Mouse (Mus musculus) brown adipose tissue, adult 24 weeks (tissue): ENCODE measurements around the gene Ccdc38. TPM values are rescaled to one million over a fixed set of nuclear protein-coding genes. Genes with fewer than 3 reads are reported as not detected.

Experiments
- H3K27ac ChIP-seq: fragments of 200-500 bp; replicated peaks from 2 replicates; pipeline ENCODE4 v1.5.1; 2012; ENCODE audit warnings: low read depth, mild to moderate bottlenecking, low read length
- H3K4me1 ChIP-seq: fragments of 200-500 bp; 2 replicates; pipeline ENCODE4 v1.6.1; 2012; ENCODE audit warnings: low read length, mixed read lengths; ENCODE audit not compliant: control insufficient read depth, insufficient read depth, insufficient read length
- H3K4me3 ChIP-seq: fragments of 200-500 bp; 2 replicates; pipeline ENCODE4 v1.5.1; 2012; ENCODE audit warnings: low read depth, mild to moderate bottlenecking, low read length, moderate library complexity; ENCODE audit not compliant: insufficient read depth
- polyA plus RNA-seq: library from polyadenylated mRNA; stranded (reverse); fragments of >200 nt; gene quantifications from 2 replicates; pipeline ENCODE4 v1.2.4, GENCODE M21; 2012; ENCODE audit not compliant: missing spikeins, insufficient read depth, insufficient read length

The Ccdc38 gene
- polyA plus RNA-seq, 1 experiment, result not detected

- Histone ChIP-seq H3K4me3 (peak overlapping the region; percentile 32; the same call in 1 of the 2 replicates), H3K27ac (no peak overlapping the region), H3K4me1 (no peaks in the 10 kb centered on the region)
Observed at GRCm38 (mm10) chr10:93611419-93612007, 71.1 kb downstream of the Ccdc38 start.

- Histone ChIP-seq H3K27ac (no peak overlapping the region), H3K4me3 (no peak overlapping the region), H3K4me1 (no peaks in the 10 kb centered on the region)
Observed at GRCm38 (mm10) chr10:93614850-93615249, 74.4 kb downstream of the Ccdc38 start.

- Histone ChIP-seq H3K4me3 (no peak overlapping the region), H3K4me1 (no peaks in the 10 kb centered on the region), H3K27ac (no peak overlapping the region)
Observed at GRCm38 (mm10) chr10:93620438-93621179, 80.2 kb downstream of the Ccdc38 start.

- Histone ChIP-seq H3K4me1 (no peaks in the 10 kb centered on the region), H3K27ac (no peak overlapping the region), H3K4me3 (no peak overlapping the region)
Observed at GRCm38 (mm10) chr10:93623725-93624124, 83.3 kb downstream of the Ccdc38 start.

GRCm38 (mm10) chr10:93624151-93624550 is 83.7 kb downstream of the Ccdc38 start:
- Histone ChIP-seq H3K4me3 (no peak overlapping the region), H3K27ac (no peak overlapping the region), H3K4me1 (no peaks in the 10 kb centered on the region)

GRCm38 (mm10) chr10:93630310-93630709 is 89.9 kb downstream of the Ccdc38 start:
- H3K4me1 ChIP-seq, result no peaks in the 10 kb centered on the region
- no peak overlapping the region for H3K27ac ChIP-seq
- H3K4me3 ChIP-seq, result no peak overlapping the region

GRCm38 (mm10) chr10:93632086-93632485 is 91.7 kb downstream of the Ccdc38 start:
- Histone ChIP-seq H3K27ac (no peak overlapping the region), H3K4me1 (no peaks in the 10 kb centered on the region), H3K4me3 (no peak overlapping the region)

GRCm38 (mm10) chr10:93633563-93633962 is 93.1 kb downstream of the Ccdc38 start:
- no peak overlapping the region for H3K27ac ChIP-seq
- H3K4me1 ChIP-seq, result no peaks in the 10 kb centered on the region
- no peak overlapping the region for H3K4me3 ChIP-seq

Other genes with a start within 250 kb of the Ccdc38 start
- 8.0 and 14.4 TPM in 2 replicates for gene Elk3, start 229.5 kb upstream of the Ccdc38 start, polyA plus RNA-seq
- gene Lta4h, start 87.2 kb upstream of the Ccdc38 start, polyA plus RNA-seq, result 22.9 and 37.5 TPM in 2 replicates
- gene Hal, start 51.9 kb upstream of the Ccdc38 start, polyA plus RNA-seq, result not detected in 2 replicates
- not detected in 2 replicates for gene Amdhd1, start 599 bp upstream of the Ccdc38 start, polyA plus RNA-seq
- gene Snrpf, start 49.1 kb downstream of the Ccdc38 start, polyA plus RNA-seq, result 14.5 and 26.0 TPM in 2 replicates
- gene Ntn4, start 100.0 kb downstream of the Ccdc38 start, polyA plus RNA-seq, result 4.5 and 6.3 TPM in 2 replicates